ENCODE assay signal across 9 mouse cellular contexts in genomic region chr7:66222621-66223091, GRCm38 (mm10).
DNase-seq lines count a peak whose midpoint lies in the region; ATAC-seq and TF ChIP-seq lines count a peak whose summit lies in the region.
"Had no signal": no experiment of that assay in that cellular context is flagged by ENCODE, and none has a peak within 500 bp of the region (broad histone marks: within the 10 kb centered on the region; RNA-seq: fewer than 3 reads in every experiment).

No protein-coding gene starts in this region.

- H3K4me2 ChIP-seq in lung, embryonic 14.5 days: no peak overlapping the region
- H3K4me2 ChIP-seq in embryonic facial prominence, embryonic 11.5 days (ENCODE audit: low read depth, low read length): peak overlapping the region; percentile 11; the same call in 1 of the 2 replicates
- H3K4me2 ChIP-seq in neural tube, embryonic 15.5 days: no peak overlapping the region

- no peak overlapping the region for H3K4me3 ChIP-seq in lung, embryonic 14.5 days (ENCODE audit: low read depth, low read length)
- no peak overlapping the region for H3K4me3 ChIP-seq in embryonic facial prominence, embryonic 11.5 days (ENCODE audit: low read depth, low read length)
- no peak overlapping the region for H3K4me3 ChIP-seq in neural tube, embryonic 15.5 days (replicated peaks)

- ATAC-seq in lung, embryonic 14.5 days (ENCODE audit: insufficient read depth): no peak
- no peak; the same call in 1 of the 2 replicates for ATAC-seq in embryonic facial prominence, embryonic 11.5 days (replicated peaks; ENCODE audit: insufficient number of reproducible peaks, low FRiP score, low TSS enrichment, low read depth)
- ATAC-seq in neural tube, embryonic 15.5 days (ENCODE audit: low FRiP score): no peak
- ATAC-seq in cerebellum, adult (ENCODE audit: insufficient number of reproducible peaks, low FRiP score, low TSS enrichment): no peak

- H3K9me3 ChIP-seq in lung, embryonic 14.5 days (ENCODE audit: low read depth, low read length): no peaks in the 10 kb centered on the region
- H3K9me3 ChIP-seq in embryonic facial prominence, embryonic 11.5 days (replicated peaks; ENCODE audit: control insufficient read depth, low read length): no peaks in the 10 kb centered on the region
- H3K9me3 ChIP-seq in neural tube, embryonic 15.5 days (replicated peaks): no peaks in the 10 kb centered on the region

- 25% methylated on average over 8 of the region's 8 CpGs for WGBS in lung, embryonic 14.5 days
- 17% methylated on average over 8 of the region's 8 CpGs for WGBS in embryonic facial prominence, embryonic 11.5 days
- WGBS in neural tube, embryonic 15.5 days: 16% methylated on average over 8 of the region's 8 CpGs

- DNase-seq in lung, embryonic 14.5 days: peak; percentile 55
- no peak for DNase-seq in lung, postnatal 36 days
- peak; percentile 74 for DNase-seq in embryonic facial prominence, embryonic 11.5 days (ENCODE audit: low spot score)
- peak; percentile 86 for DNase-seq in kidney, adult 9 months
- DNase-seq in left cerebral cortex, adult 8-10 months (ENCODE audit: low spot score in 2 of 2): no peak
- DNase-seq: cerebellum, adult 11-12 months; liver had no signal

- H3K36me3 ChIP-seq in lung, embryonic 14.5 days (ENCODE audit: insufficient read depth): no peaks in the 10 kb centered on the region
- H3K36me3 ChIP-seq in embryonic facial prominence, embryonic 11.5 days (replicated peaks; ENCODE audit: control insufficient read depth, insufficient read depth, low read depth, low read length): no peaks in the 10 kb centered on the region
- H3K36me3 ChIP-seq in neural tube, embryonic 15.5 days: no peaks in the 10 kb centered on the region

- no peaks in the 10 kb centered on the region for H3K27me3 ChIP-seq in lung, embryonic 14.5 days (ENCODE audit: insufficient read depth, low read length)
- H3K27me3 ChIP-seq in embryonic facial prominence, embryonic 11.5 days (ENCODE audit: control insufficient read depth, insufficient read depth, low read length): no peaks in the 10 kb centered on the region
- H3K27me3 ChIP-seq in neural tube, embryonic 15.5 days (replicated peaks): no peaks in the 10 kb centered on the region

- peak overlapping the region; percentile 69 for H3K27ac ChIP-seq in lung, embryonic 14.5 days (ENCODE audit: low read depth)
- H3K27ac ChIP-seq in embryonic facial prominence, embryonic 11.5 days (replicated peaks; ENCODE audit: low read depth, low read length): 0 out of 2 replicates have a peak overlapping the region, but pooled peaks have one; percentile 31
- peak overlapping the region; percentile 41; the same call in 1 of the 2 replicates for H3K27ac ChIP-seq in neural tube, embryonic 15.5 days (replicated peaks)

- TF ChIP-seq CTCF in lung, embryonic 14.5 days (IDR thresholded peaks at IDR 0.05; ENCODE audit: low read depth): no peak

- H3K4me1 ChIP-seq in lung, embryonic 14.5 days (ENCODE audit: insufficient read depth): peaks cover 15% of the 10 kb centered on the region
- H3K4me1 ChIP-seq in embryonic facial prominence, embryonic 11.5 days (ENCODE audit: control insufficient read depth, insufficient read depth, low read length): peaks cover 9% of the 10 kb centered on the region
- peaks cover 18% of the 10 kb centered on the region for H3K4me1 ChIP-seq in neural tube, embryonic 15.5 days

- no peak overlapping the region for H3K9ac ChIP-seq in lung, embryonic 14.5 days
- 0 out of 2 replicates have a peak overlapping the region, but pooled peaks have one; percentile 19 for H3K9ac ChIP-seq in embryonic facial prominence, embryonic 11.5 days (replicated peaks; ENCODE audit: low read length)
- no peak overlapping the region for H3K9ac ChIP-seq in neural tube, embryonic 15.5 days (replicated peaks)

Comparison
In these comparisons a context has a peak if more than half of its experiments do, and no peak if none do; other contexts are left out.
1. DNase-seq: peak in lung, embryonic 14.5 days (single experiment), embryonic facial prominence, embryonic 11.5 days (single experiment) and kidney, adult 9 months (single experiment); none in lung, postnatal 36 days (single experiment) and left cerebral cortex, adult 8-10 months (0 of 2).
2. Peak in every context shown above with its lines, with median percentiles within 50 percentile points of each other: H3K27ac ChIP-seq.